Mouse (Mus musculus): ENCODE results near the gene Radil. TPM values are rescaled to one million over a fixed set of nuclear protein-coding genes. Genes with fewer than 3 reads are reported as not detected.

The Radil gene
- polyA plus RNA-seq (2012; rRNA removed): 28.7 and 31.6 TPM in 2 replicates

- WGBS: 2% methylated on average over 78 of the region's 80 CpGs
- H3K27me3 ChIP-seq (ENCODE audit: control insufficient read depth, insufficient read depth, low read length): no peaks in the 10 kb centered on the region
- peak; percentile 98 to 99 for DNase-seq
- no peaks in the 10 kb centered on the region for H3K4me1 ChIP-seq (ENCODE audit: control insufficient read depth, insufficient read depth, low read length)
- TF ChIP-seq CTCF (IDR thresholded peaks at IDR 0.05; ENCODE audit: borderline replicate concordance, insufficient read depth, low read depth, low read length): peak; percentile 77
- TF ChIP-seq POLR2A (IDR thresholded peaks at IDR 0.05; ENCODE audit: borderline replicate concordance, insufficient read depth, low read length): peak; percentile 18; the same call in 1 of the 2 replicates
- peak within 1 kb of the TSS; percentile 72 for H3K4me3 ChIP-seq (replicated peaks; ENCODE audit: insufficient read depth, low read depth, low read length)
- no peak within 1 kb of the TSS for H3K27ac ChIP-seq (ENCODE audit: insufficient read depth, low read length)
Observed at GRCm38 (mm10) chr5:142550706-142551652, at the start of gene Radil. Gene Radil (minus strand): TSS chr5:142551098.

- TF ChIP-seq POLR2A (IDR thresholded peaks at IDR 0.05; ENCODE audit: borderline replicate concordance, insufficient read depth, low read length) (no peak), CTCF (IDR thresholded peaks at IDR 0.05; ENCODE audit: borderline replicate concordance, insufficient read depth, low read depth, low read length) (no peak)
- Histone ChIP-seq H3K27ac (ENCODE audit: insufficient read depth, low read length) (no peak overlapping the region), H3K4me1 (ENCODE audit: control insufficient read depth, insufficient read depth, low read length) (peaks cover 22% of the 10 kb centered on the region), H3K4me3 (replicated peaks; ENCODE audit: insufficient read depth, low read depth, low read length) (no peak overlapping the region), H3K27me3 (ENCODE audit: control insufficient read depth, insufficient read depth, low read length) (no peaks in the 10 kb centered on the region)
- WGBS: 87% methylated on average over 6 of the region's 6 CpGs
- no peak for DNase-seq
Observed at GRCm38 (mm10) chr5:142597648-142598390, 46.9 kb upstream of the Radil start.

DNA sequence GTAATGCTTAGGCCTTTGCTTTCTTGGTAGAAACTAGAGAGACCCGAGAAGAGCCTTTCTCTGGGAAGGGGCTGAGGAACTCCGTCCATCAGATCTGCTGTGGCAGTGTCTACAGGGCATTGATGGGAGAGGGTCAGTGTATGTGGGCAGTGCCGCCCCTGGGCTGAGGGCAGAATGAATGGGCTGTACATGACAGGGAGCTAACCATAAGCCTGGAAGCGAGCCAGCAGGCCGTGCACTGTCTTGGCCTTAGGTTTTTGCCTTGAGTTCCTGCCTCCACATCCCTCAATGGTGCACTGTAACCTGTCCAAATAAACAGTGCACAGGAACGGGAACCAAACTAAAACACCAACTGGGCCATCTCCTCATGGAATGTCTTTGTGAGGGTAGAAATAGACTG is 45.8 kb upstream of the Radil start:
- no peak for DNase-seq
- TF ChIP-seq POLR2A (IDR thresholded peaks at IDR 0.05; ENCODE audit: borderline replicate concordance, insufficient read depth, low read length) (no peak), CTCF (IDR thresholded peaks at IDR 0.05; ENCODE audit: borderline replicate concordance, insufficient read depth, low read depth, low read length) (no peak)
- no peaks in the 10 kb centered on the region for H3K27me3 ChIP-seq (ENCODE audit: control insufficient read depth, insufficient read depth, low read length)
- WGBS: 71% methylated on average over 6 of the region's 6 CpGs
- no peak overlapping the region for H3K27ac ChIP-seq (ENCODE audit: insufficient read depth, low read length)
- peaks cover 19% of the 10 kb centered on the region for H3K4me1 ChIP-seq (ENCODE audit: control insufficient read depth, insufficient read depth, low read length)
- no peak overlapping the region for H3K4me3 ChIP-seq (replicated peaks; ENCODE audit: insufficient read depth, low read depth, low read length)

DNA sequence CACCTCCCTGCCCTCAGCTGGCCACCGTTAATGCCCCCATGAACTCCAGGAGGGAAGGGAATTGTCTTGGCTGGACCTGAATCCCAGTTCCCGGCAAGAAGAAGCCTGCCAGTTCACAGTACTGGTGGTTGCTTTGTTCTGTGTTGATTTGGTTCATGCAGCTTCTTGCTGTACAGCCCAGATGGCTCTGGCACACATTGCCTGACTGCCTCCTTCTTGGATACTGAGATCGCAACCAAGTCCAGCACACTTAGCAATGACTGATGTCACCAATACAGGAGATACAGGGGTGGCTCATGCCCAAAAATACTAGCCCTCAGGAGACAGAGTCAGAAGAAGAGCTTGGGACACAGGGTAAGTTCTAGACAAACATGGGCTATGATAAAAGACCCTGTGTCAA is 44.8 kb upstream of the Radil start:
- Histone ChIP-seq H3K4me1 (ENCODE audit: control insufficient read depth, insufficient read depth, low read length) (peaks cover 19% of the 10 kb centered on the region), H3K4me3 (replicated peaks; ENCODE audit: insufficient read depth, low read depth, low read length) (no peak overlapping the region), H3K27me3 (ENCODE audit: control insufficient read depth, insufficient read depth, low read length) (no peaks in the 10 kb centered on the region), H3K27ac (ENCODE audit: insufficient read depth, low read length) (peak overlapping the region; percentile 14; the same call in 1 of the 2 replicates)
- WGBS: 5% methylated on average over 3 of the region's 3 CpGs
- DNase-seq: peak; percentile 46 to 68
- TF ChIP-seq CTCF (IDR thresholded peaks at IDR 0.05; ENCODE audit: borderline replicate concordance, insufficient read depth, low read depth, low read length) (no peak), POLR2A (IDR thresholded peaks at IDR 0.05; ENCODE audit: borderline replicate concordance, insufficient read depth, low read length) (no peak)

- Histone ChIP-seq H3K4me1 (ENCODE audit: control insufficient read depth, insufficient read depth, low read length) (peaks cover 16% of the 10 kb centered on the region), H3K4me3 (replicated peaks; ENCODE audit: insufficient read depth, low read depth, low read length) (no peak overlapping the region), H3K27me3 (ENCODE audit: control insufficient read depth, insufficient read depth, low read length) (no peaks in the 10 kb centered on the region), H3K27ac (ENCODE audit: insufficient read depth, low read length) (no peak overlapping the region)
- WGBS: 56% methylated on average over 6 of the region's 6 CpGs
- no peak for TF ChIP-seq POLR2A (IDR thresholded peaks at IDR 0.05; ENCODE audit: borderline replicate concordance, insufficient read depth, low read length)
- no peak for TF ChIP-seq CTCF (IDR thresholded peaks at IDR 0.05; ENCODE audit: borderline replicate concordance, insufficient read depth, low read depth, low read length)
- DNase-seq: no peak
Observed at GRCm38 (mm10) chr5:142590953-142591616, 40.2 kb upstream of the Radil start.

- H3K4me1 ChIP-seq (ENCODE audit: control insufficient read depth, insufficient read depth, low read length): peaks cover 6% of the 10 kb centered on the region
- H3K27me3 ChIP-seq (ENCODE audit: control insufficient read depth, insufficient read depth, low read length): no peaks in the 10 kb centered on the region
- TF ChIP-seq CTCF (IDR thresholded peaks at IDR 0.05; ENCODE audit: borderline replicate concordance, insufficient read depth, low read depth, low read length) (no peak), POLR2A (IDR thresholded peaks at IDR 0.05; ENCODE audit: borderline replicate concordance, insufficient read depth, low read length) (no peak)
- no peak overlapping the region for H3K27ac ChIP-seq (ENCODE audit: insufficient read depth, low read length)
- peak; percentile 37 to 48 for DNase-seq
- no peak overlapping the region for H3K4me3 ChIP-seq (replicated peaks; ENCODE audit: insufficient read depth, low read depth, low read length)
- 24% methylated on average over 14 of the region's 14 CpGs for WGBS
Observed at GRCm38 (mm10) chr5:142583616-142584126, 32.8 kb upstream of the Radil start.

GRCm38 (mm10) chr5:142581517-142581916 is 30.6 kb upstream of the Radil start:
- 12% methylated on average over 5 of the region's 5 CpGs for WGBS
- peaks cover 6% of the 10 kb centered on the region for H3K4me1 ChIP-seq (ENCODE audit: control insufficient read depth, insufficient read depth, low read length)
- peak; percentile 57 to 68 for DNase-seq
- TF ChIP-seq POLR2A (IDR thresholded peaks at IDR 0.05; ENCODE audit: borderline replicate concordance, insufficient read depth, low read length) (no peak), CTCF (IDR thresholded peaks at IDR 0.05; ENCODE audit: borderline replicate concordance, insufficient read depth, low read depth, low read length) (peak; percentile 87)
- H3K27me3 ChIP-seq (ENCODE audit: control insufficient read depth, insufficient read depth, low read length): no peaks in the 10 kb centered on the region
- H3K4me3 ChIP-seq (replicated peaks; ENCODE audit: insufficient read depth, low read depth, low read length): no peak overlapping the region
- no peak overlapping the region for H3K27ac ChIP-seq (ENCODE audit: insufficient read depth, low read length)
